Mouse (Mus musculus) T-helper 17 cell (primary cell): ENCODE results near the gene Fndc7.
"Not testable (repeated sequence)": the region's sequence is repeated elsewhere in the genome, so short reads cannot be mapped to it uniquely, and the experiment has no call there.

Source experiments
- in situ Hi-C, 2 experiments: fragments of 300-600 bp; cut with MboI, MseI; formaldehyde crosslinking; loops; 1 replicate in 1 of 2; 2 replicates in 1 of 2; pipeline ENCODE4 v1.15.1; 2025; ENCODE audit warnings: high pct_unique_total_duplicates in 2 of 2

The Fndc7 gene

DNA sequence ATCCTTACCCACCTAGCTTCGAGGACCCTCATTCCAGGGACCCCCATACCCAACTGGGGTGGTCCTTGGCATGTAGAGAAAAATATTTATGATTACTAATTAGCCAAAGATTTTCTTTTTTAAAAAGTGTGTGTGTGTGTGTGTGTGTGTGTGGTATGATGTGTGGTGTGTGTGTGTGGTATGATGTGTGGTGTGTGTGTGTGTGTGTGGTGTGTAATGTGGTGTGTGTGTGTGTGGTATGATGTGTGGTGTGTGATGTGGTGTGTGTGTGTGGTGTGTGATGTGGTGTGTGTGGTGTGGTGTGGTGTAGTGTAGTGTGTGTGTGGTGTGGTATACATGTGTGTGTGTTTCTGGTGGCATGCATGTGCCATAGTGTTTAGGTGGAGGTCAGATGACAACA lies 2.3 kb upstream of the Fndc7 start:
- in situ Hi-C loops = no loop called here

DNA sequence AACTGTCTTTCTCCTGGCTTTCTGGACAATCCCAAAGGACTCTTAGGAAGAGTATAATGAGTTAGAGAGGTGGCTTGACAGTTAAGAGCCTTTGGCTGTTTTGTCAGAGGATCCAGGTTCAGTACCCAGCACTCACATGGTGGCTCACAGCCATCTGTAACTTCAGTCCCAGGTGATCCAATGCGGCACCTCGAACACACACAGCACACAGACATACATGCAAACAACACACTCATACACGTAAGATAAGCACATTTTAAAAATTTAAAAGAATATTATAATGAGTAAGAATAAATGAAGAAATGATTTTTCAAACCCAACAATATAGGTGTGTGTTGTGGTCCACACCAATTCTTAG lies 2.2 kb downstream of the Fndc7 start:
- in situ Hi-C loops = no loop called here

DNA sequence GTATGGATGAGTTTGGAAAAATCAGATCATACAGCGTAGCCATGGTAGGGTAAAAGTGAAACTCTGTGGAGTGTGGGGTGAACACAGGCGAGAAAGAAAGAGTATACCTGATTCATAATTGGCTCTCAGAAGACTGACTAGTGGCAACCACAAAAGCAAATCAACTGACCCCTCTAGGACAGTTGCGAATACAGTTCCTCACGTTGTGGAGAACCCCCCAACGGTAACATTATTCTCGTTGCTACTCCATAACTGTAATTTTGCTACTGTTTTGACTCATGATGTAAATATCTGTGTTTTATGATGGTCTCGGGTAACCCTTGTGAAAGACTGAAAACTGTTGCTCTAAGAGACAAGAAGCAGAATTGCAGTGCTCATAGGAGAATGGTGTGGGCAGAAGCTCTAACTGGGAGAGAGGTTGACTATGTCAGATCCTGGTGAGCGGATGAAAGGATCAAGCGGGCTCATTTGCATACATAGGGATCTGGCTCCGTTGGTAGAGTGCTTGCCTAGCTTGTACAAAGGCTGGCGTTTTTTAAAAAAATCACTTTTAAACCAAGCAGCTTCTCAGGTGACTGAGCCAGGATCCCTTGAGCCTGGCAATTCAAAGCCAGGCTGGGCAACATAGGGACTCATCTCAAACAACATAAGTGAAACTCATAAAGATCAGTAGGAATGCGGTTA lies 2.7 kb downstream of the Fndc7 start:
- in situ Hi-C loops = no loop called here

DNA sequence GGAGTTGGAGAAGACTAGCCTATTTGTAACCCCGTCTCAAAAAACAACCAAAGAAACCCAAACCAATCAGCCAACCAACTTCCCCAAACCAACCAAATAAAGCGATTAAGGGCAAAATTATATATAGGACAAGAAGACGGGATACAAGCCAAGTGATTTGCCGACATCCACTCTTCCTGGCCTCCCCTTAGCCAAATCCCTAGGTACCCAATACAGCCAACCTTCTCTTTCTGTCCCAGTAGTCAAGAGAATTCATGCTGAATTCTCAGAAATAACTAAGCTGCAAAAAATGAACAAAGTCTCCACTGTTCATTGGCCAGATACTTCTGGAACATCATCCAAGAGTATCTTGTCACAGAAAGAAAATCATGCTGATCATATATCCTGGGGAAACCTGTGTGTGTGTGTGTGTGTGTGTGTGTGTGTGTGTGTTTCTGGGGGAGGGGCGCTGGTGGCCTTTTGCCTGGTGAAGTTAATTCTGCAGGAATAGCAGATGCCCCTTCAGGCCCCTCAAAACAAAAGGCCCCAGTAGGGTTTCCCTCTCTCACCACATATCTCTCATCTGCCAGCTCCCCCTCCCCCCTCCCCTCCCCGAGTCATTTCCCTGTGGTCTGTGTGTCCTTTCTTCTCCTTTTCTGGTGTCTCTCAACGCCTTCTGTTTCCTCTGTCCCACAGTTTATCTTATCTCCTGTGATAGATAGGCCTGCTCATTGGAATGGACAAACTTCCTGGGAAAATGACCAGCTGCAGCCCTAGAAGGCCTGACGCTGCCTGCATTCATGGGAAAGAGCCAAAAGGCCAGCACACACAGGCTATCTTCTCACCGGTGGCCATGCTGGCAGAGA lies 3.9 kb downstream of the Fndc7 start:
- in situ Hi-C loops = no loop called here

DNA sequence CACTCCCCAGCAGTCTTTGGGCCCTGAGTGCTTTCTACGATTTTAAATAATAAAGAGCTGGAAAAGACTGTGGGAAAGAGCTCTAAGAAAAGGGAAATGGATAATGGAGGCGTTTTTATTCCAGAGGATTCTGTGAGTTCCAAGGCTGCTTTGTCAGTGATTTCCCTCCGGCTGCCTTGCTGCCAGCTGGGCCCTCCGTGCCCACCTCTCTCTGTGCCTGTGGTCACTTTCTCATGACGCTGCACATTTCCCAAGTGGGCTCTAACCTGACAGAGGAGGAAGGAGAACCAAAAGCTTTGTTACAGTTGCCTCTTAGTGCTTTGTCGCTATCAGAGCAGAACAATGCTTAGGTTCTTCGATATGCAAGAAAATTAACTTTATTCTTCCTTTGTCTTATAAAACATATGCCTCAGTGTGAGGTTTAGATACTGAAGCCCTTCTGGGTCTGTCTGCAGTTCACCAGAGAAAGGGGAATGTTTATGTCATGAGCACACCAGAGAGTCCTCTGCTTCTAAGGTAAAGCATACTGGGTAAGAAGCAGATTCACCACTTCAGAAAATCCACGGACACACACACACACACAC lies 5.0 kb downstream of the Fndc7 start:
- in situ Hi-C loops = no loop called here

DNA sequence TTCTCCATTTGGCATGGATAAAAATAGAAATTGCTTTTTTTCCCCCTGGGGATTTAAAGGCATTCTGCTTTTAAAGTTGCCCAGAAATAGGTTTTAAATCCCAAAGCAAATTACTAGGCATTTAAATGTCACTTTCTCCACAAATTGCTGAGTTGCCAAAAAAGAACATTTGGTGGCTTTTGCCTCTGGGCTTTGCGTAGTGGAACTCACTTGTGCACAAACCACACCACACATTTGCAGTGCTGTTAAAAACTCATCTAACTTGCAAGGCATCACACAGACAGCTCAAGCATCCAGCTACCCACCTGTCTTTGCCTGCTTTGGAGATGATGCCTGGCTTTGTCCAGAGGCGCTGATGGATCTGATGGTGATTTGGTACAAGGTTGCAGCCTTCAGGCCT lies 6.7 kb downstream of the Fndc7 start:
- in situ Hi-C loops = no loop called here

DNA sequence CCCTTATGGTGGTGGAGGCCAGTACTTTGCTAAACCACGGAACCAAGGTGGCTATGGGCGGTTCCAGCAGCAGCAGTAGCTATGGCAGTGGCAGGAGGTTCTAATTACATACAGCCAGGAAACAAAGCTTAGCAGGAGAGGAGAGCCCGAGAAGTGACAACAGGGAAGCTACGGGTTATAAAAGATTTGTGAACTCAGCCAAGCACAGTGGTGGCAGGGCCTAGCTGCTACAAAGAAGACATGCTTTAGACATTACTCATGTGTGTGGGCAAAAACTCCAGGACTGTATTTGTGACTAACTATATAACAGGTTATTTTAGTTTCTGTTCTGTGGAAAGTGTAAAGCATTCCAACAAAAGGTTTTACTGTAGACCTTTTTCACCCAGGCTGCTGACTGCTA lies 7.9 kb downstream of the Fndc7 start:
- in situ Hi-C loops = not testable (repeated sequence)

DNA sequence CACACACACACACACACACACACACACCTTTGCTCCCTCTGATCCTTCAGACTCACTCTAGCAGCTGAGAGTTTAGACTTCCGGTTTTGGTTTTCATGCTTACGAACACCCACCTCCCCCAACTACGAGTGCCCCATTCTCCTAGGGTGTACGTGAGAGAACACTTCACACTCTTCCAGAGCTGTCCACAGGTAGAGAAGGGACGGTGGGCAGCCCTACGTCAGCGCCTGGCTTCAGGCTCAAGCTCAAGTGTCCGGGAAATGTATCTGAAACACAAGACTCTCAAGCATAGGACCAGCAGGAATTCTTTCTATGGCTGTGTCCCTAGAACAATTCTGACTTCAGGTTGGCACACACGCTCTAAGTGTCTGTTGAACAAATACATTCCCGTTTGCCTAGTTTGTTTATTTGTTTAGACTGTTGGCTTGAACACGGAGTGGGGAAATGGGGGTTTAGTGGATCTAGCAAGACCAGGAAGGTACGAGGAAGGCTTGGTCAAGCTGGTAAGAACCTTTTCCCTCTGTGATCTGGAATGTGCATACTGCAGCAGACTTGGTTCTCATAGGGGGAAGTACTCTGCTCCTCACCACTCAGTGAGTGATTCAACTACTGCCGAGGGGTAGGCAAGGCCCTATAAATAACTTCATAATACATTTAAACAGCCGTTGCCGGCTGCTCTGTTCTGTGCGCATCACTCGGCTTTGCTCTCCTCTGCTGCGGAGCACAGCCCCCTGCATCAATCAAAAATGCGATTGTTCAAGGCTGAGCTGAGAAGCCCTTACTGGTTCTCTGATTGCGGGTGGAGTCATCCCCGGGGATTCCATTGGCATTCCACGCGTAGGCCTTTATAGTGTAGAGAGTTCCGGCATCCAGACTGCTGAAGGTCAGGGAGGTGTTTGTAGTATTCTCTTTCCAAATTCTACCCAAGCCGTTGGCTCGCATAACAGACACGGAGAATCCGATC lies 9.0 kb downstream of the Fndc7 start:
- in situ Hi-C loops = no loop called here

DNA sequence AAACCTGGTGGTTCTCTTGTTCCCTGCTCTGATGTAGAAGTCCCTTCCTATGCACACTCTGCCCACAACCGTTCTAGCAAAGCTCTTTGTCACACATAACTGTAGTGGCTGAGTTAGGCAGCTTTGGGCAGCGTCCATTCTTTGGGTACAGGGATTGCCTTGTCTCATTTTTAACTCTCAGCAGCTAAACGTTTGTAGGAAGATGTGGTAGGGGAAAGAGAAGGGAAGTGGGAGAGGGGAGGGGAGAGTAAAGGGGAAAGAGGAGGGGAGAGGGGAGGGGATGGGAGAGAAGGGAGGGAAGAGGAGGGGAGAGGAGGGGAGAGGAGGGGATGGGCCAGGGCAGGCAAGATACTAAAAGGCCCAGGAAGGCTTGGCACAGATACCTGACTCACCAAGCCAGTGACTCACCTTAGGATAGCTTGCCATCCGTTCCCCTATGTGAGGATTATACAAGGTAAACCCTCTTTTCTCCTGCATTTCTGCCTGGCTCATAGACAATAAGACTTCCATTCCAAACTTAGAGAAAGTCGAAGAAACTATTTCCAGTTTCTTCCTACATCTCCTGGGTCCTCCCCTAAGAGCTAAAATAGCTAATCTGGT lies 9.9 kb downstream of the Fndc7 start:
- in situ Hi-C loops = no loop called here

DNA sequence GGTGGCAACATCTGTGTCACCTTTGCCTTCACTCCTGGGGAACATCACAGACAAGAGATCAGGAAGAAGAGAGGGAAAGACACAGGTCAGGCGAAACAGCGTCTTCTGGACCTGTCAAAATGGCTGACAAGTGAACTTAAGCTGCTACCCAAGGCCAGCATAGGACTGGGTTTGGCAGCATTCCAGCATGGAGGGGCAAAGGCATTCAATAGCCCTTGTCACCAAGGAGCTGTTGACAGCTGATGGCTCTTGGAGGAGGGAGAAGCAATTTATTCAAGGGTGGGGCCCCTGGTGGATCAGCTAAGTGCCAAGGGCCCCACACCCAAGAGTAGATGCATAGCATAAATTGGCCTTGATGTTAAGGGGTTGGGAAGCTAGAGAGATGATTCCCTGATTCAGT lies 10.7 kb downstream of the Fndc7 start:
- in situ Hi-C loops = no loop called here

DNA sequence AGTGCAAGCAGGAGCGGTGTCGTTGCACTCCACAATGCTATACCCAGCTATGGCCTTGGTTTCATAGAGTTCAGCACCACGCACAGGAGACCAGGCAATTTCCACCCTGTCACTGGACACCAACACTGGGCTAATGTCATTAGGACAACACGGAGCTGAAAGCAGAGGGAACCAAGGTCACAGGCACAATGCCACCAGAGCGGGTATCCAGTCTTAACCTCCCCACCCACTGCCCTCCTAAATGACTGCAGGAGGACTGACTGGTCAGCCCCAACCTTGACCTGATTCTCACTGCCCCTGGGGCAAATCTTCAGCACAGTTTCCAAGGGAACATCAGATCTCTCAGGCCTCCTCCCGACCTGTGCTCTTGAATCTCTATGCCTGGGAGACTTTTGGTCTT lies 19.2 kb downstream of the Fndc7 start:
- in situ Hi-C loops = no loop called here

DNA sequence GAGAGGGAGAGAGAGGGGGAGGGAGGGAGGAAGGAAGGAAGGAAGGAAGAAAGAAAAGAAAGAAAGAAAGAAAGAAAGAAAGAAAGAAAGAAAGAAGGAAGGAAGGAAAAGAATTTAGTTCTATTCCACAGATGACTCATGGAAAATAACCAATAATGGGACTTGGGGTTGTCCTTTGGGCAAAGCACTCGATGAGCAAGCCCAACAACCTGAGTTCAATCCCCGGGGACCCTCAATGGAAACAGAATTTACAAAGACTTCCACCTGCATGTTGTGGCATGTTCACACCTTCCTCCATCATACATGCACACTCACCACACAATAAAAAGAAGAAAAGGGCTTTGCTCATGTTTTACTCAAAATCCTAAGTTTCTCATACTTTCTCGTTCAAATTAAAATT lies 22.4 kb downstream of the Fndc7 start:
- in situ Hi-C loops = loop anchor here in 1 of 2 experiments (10.0 kb wide), 1 partner anchor 1367 kb away; no protein-coding TSS in a partner anchor

DNA sequence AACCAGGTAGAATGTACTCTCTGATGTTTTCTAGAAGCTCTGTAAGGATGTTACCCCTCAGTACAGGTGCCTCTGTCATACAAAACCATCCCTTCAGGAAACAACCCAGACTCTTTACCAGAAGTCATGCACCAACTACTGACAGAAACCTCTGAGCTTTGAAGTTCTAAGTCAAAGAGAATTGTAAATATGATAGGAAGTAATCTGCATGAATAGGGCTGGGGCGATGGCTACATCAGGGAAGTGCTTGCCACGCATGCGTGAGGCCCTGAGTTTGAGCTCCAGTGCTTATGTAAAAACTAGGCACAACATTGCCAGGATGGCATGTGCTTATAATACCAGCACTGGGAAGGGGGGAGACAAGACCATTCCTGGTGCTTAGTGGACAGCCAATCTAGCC lies 24.1 kb downstream of the Fndc7 start:
- in situ Hi-C loops = loop anchor here in 1 of 2 experiments (10.0 kb wide), 1 partner anchor 1369 kb away; no protein-coding TSS in a partner anchor

DNA sequence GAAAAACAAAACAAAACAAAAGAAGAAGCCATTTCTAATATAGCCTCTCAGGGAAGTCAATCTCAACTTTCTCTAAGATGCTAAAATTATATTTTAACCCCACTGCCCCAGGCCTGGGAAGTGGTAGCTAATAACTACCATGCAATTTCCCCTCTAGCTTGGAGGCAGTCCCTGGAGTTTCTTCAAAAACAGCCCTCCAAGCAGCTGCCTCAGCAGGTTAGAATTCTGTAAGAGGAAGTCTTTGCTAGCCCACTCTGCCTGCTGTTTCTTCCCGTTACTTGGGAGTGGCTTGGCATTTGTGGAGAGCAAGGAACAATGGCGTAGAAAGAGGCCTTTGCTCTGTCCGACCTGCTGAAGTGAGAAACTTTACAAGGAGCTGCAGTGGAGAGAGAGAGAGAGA lies 24.7 kb downstream of the Fndc7 start:
- in situ Hi-C loops = loop anchor here in 1 of 2 experiments (10.0 kb wide), 1 partner anchor 1370 kb away; no protein-coding TSS in a partner anchor

DNA sequence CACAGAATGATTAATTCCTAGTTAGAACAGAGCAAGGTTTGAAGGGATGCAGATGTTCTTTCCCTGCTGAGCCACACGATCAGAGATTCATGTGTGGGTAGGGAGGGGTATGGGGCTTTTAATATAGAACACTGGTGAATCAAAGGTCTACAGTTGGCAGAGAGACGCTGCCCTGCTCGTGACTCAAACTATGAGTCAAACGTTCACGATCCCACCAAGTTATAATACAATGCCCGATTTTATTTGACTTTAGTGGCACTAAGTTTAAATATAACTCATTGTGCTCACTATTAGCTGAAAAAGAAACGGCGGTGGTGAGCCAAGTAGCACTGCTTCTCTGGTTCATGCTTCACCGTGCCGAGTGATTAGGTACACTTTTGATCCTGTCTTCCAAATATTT lies 26.7 kb downstream of the Fndc7 start:
- in situ Hi-C loops = loop anchor here in 1 of 2 experiments (10.0 kb wide), 1 partner anchor 1372 kb away; no protein-coding TSS in a partner anchor

DNA sequence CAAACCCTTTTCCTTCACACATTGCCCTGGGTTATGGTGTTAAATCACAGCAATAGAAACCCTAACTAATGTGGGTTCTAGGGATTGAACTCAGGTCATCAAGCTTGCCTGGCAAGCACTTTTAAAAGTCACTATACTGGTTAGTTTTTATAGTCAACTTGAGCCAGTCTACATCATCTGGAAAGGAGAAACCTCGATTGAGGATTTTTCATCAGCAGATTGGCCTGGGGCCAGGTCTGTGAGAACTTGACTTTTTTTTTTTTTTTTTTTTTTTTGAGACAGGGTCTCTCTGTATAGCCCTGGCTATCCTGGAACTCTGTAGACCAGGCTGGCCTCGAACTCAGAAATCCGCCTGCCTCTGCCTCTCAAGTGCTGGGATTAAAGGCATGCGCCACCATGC lies 27.5 kb downstream of the Fndc7 start:
- in situ Hi-C loops = loop anchor here in 1 of 2 experiments (10.0 kb wide), 1 partner anchor 1373 kb away; no protein-coding TSS in a partner anchor

DNA sequence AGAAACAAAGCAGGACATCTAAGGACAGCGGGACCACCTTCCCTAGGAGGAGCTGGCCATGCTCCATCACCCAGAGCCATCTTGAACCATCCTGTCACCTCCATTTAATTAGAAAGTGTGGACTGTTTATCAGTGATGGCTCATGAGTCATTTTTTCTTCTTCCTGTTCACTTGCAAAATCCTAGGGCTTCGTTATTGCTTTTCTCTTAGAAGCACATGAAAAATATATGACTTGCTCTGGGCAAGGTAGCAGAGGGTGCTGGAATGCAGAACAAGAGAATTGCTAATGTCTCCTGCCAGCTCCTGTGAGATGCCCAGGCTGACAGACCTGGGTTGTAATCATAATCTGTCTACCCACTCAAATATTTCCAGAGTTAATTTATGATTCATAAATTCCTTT lies 29.0 kb downstream of the Fndc7 start:
- in situ Hi-C loops = loop anchor here in 1 of 2 experiments (10.0 kb wide), 1 partner anchor 1374 kb away; no protein-coding TSS in a partner anchor

DNA sequence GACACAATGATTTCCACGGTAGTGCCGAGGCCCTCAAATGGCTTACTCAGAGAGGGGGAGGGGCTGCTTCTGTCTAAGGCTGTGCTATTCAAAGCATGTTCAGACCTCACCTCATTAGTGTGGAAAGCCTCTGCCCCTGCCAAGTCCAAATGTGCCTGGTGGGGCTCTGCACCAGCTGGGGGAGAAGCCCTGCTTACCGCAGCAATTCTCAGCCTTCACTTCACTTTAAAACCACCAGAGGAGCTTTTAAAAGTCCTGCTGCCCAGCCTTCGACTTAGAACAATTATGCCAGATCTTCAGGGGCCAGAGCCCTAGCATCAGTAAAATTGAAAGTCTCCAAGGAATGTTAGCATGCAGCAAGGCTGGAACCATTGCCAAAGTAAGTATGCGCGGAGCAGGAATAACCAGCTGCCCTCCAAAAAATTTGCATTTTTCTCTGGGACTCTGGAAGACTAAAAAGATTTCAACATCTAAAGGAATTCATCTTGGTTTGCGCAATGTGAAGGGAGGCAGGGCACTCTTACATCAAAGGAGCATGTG lies 31.5 kb downstream of the Fndc7 start:
- in situ Hi-C loops = no loop called here

DNA sequence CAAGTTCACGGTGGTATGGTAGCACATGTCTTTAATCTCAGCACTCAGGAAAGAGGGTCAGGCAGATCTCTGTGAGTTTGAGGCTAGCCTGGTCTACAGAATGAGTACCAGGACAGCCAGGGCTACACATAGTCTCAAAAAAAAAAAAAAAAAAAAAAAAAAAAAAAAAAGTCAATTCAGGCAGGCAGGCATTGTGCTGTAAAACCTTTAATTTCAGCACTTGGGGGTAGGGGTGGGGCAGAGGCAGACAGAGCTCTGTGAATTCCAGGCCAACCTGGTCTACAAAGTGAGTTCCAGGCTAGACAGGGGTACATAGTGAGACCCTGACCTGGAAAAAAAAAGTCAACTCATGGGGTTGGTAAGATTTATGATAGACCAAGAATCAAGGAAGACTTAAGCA lies 32.1 kb downstream of the Fndc7 start:
- in situ Hi-C loops = no loop called here

DNA sequence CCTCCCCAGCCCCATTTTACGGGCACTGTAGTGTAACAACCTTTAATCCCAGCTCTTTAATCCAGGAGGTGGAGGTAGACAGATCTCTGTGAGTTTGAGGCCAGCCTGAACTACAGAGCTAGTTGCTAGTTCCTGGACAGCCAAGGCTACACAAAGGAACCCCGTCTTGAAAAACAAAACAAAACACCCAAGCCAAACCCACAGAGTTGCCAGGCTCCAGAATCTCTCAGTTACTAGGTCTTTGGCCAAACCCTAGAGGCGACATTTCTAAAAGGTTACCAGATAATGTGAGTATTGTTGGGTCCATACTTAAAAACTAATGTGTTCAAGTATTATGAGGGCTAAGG lies 32.7 kb downstream of the Fndc7 start:
- in situ Hi-C loops = no loop called here
